Mouse (Mus musculus): ENCODE results near the gene Gm21958. TPM values are rescaled to one million over a fixed set of nuclear protein-coding genes. Genes with fewer than 3 reads are reported as not detected.
"Not testable (repeated sequence)": the region's sequence is repeated elsewhere in the genome, so short reads cannot be mapped to it uniquely, and the experiment has no call there.

Gene Gm21958
- polyA plus RNA-seq, 1 experiment from 2014 or later, result 2.0 TPM

GRCm38 (mm10) chr3:54715461-54715860, 1.3 kb upstream of the Gm21958 start:
- Histone ChIP-seq H3K27ac (no peak overlapping the region), H3K9ac (no peak overlapping the region), H3K4me3 (no peak overlapping the region), H3K4me1 (no peaks in the 10 kb centered on the region), H3K9me3 (replicated peaks) (no peaks in the 10 kb centered on the region), H3K4me2 (replicated peaks) (no peak overlapping the region), H3K27me3 (no peaks in the 10 kb centered on the region), H3K36me3 (peaks cover 66% of the 10 kb centered on the region)
- ATAC-seq (ENCODE audit: low FRiP score), result no peak
- 91% methylated on average over 6 of the region's 6 CpGs for WGBS

GRCm38 (mm10) chr3:54708972-54709371, 5.2 kb downstream of the Gm21958 start:
- H3K4me1 ChIP-seq, result no peaks in the 10 kb centered on the region
- H3K27me3 ChIP-seq, result no peaks in the 10 kb centered on the region
- ATAC-seq (ENCODE audit: low FRiP score), result no peak
- WGBS, result 94% methylated on average over 9 of the region's 9 CpGs
- no peak overlapping the region for H3K4me2 ChIP-seq (replicated peaks)
- H3K36me3 ChIP-seq, result peaks cover 72% of the 10 kb centered on the region
- no peak overlapping the region for H3K27ac ChIP-seq
- H3K4me3 ChIP-seq, result no peak overlapping the region
- H3K9me3 ChIP-seq (replicated peaks), result no peaks in the 10 kb centered on the region
- no peak overlapping the region for H3K9ac ChIP-seq

- not testable (repeated sequence) for H3K27me3 ChIP-seq; H3K9ac ChIP-seq; H3K9me3 ChIP-seq (replicated peaks); H3K4me3 ChIP-seq; H3K4me1 ChIP-seq; H3K4me2 ChIP-seq (replicated peaks); H3K27ac ChIP-seq; ATAC-seq (ENCODE audit: low FRiP score)
- WGBS, result 95% methylated on average over 8 of the region's 8 CpGs
- H3K36me3 ChIP-seq, result peaks cover 70% of the 10 kb centered on the region
Measured at GRCm38 (mm10) chr3:54704106-54704505, 10.0 kb downstream of the Gm21958 start.

- no peak overlapping the region for H3K4me3 ChIP-seq
- H3K9me3 ChIP-seq (replicated peaks), result no peaks in the 10 kb centered on the region
- H3K9ac ChIP-seq, result no peak overlapping the region
- H3K27ac ChIP-seq, result no peak overlapping the region
- no peaks in the 10 kb centered on the region for H3K4me1 ChIP-seq
- no peaks in the 10 kb centered on the region for H3K27me3 ChIP-seq
- WGBS, result 90% methylated on average over 5 of the region's 5 CpGs
- ATAC-seq (ENCODE audit: low FRiP score), result no peak
- peaks cover 63% of the 10 kb centered on the region for H3K36me3 ChIP-seq
- no peak overlapping the region for H3K4me2 ChIP-seq (replicated peaks)
Measured at GRCm38 (mm10) chr3:54699759-54700301, 14.3 kb downstream of the Gm21958 start.

- Histone ChIP-seq H3K9me3 (replicated peaks) (no peaks in the 10 kb centered on the region), H3K9ac (peak overlapping the region; percentile 69), H3K4me3 (peak overlapping the region; percentile 54), H3K4me2 (replicated peaks) (peak overlapping the region; percentile 59), H3K27ac (peak overlapping the region; percentile 78), H3K36me3 (peaks cover 20% of the 10 kb centered on the region), H3K27me3 (no peaks in the 10 kb centered on the region), H3K4me1 (no peaks in the 10 kb centered on the region)
- no peak; the same call in 1 of the 2 replicates for ATAC-seq (ENCODE audit: low FRiP score)
- under 1% methylated on average over 8 of the region's 8 CpGs for WGBS
Measured at GRCm38 (mm10) chr3:54693056-54693415, 21.1 kb downstream of the Gm21958 start.

- Histone ChIP-seq H3K9ac (peak within 1 kb of the TSS; percentile 69), H3K9me3 (replicated peaks) (no peaks in the 10 kb centered on the region), H3K4me3 (peak within 1 kb of the TSS; percentile 54), H3K27me3 (no peaks in the 10 kb centered on the region), H3K4me2 (replicated peaks) (peak within 1 kb of the TSS; percentile 62), H3K27ac (peak within 1 kb of the TSS; percentile 78), H3K36me3 (peaks cover 15% of the 10 kb centered on the region), H3K4me1 (no peaks in the 10 kb centered on the region)
- WGBS, result 2% methylated on average over 65 of the region's 65 CpGs
- peak; percentile 99 for ATAC-seq (ENCODE audit: low FRiP score)
Measured at GRCm38 (mm10) chr3:54692202-54693055, 21.7 kb downstream of the Gm21958 start, which contains the start of gene Supt20. TSS of gene Supt20 (plus strand) at chr3:54692807.

- Histone ChIP-seq H3K9ac (no peak overlapping the region), H3K4me3 (no peak overlapping the region), H3K27ac (no peak overlapping the region), H3K27me3 (no peaks in the 10 kb centered on the region), H3K4me1 (no peaks in the 10 kb centered on the region), H3K4me2 (replicated peaks) (no peak overlapping the region), H3K36me3 (no peaks in the 10 kb centered on the region), H3K9me3 (replicated peaks) (no peaks in the 10 kb centered on the region)
- ATAC-seq (ENCODE audit: low FRiP score), result no peak
- 63% methylated on average over 2 of the region's 2 CpGs for WGBS
Measured at GRCm38 (mm10) chr3:54689091-54689490, 25.1 kb downstream of the Gm21958 start.

- no peak overlapping the region for H3K4me2 ChIP-seq (replicated peaks)
- no peaks in the 10 kb centered on the region for H3K9me3 ChIP-seq (replicated peaks)
- H3K4me1 ChIP-seq, result no peaks in the 10 kb centered on the region
- H3K9ac ChIP-seq, result no peak overlapping the region
- WGBS, result 88% methylated on average over 2 of the region's 2 CpGs
- H3K36me3 ChIP-seq, result no peaks in the 10 kb centered on the region
- ATAC-seq (ENCODE audit: low FRiP score), result no peak
- H3K4me3 ChIP-seq, result no peak overlapping the region
- H3K27me3 ChIP-seq, result no peaks in the 10 kb centered on the region
- H3K27ac ChIP-seq, result no peak overlapping the region
Measured at GRCm38 (mm10) chr3:54687245-54687644, 26.9 kb downstream of the Gm21958 start.

- 97% methylated on average over 3 of the region's 3 CpGs for WGBS
- no peaks in the 10 kb centered on the region for H3K36me3 ChIP-seq
- no peak for ATAC-seq (ENCODE audit: low FRiP score)
Measured at GRCm38 (mm10) chr3:54685202-54685601, 29.0 kb downstream of the Gm21958 start.

GRCm38 (mm10) chr3:54681310-54682204, 32.6 kb downstream of the Gm21958 start:
- no peak overlapping the region for H3K4me2 ChIP-seq (replicated peaks)
- 73% methylated on average over 6 of the region's 6 CpGs for WGBS
- H3K4me1 ChIP-seq, result no peaks in the 10 kb centered on the region
- H3K36me3 ChIP-seq, result no peaks in the 10 kb centered on the region
- H3K27ac ChIP-seq, result no peak overlapping the region
- H3K27me3 ChIP-seq, result no peaks in the 10 kb centered on the region
- H3K9ac ChIP-seq, result no peak overlapping the region
- H3K9me3 ChIP-seq (replicated peaks), result no peaks in the 10 kb centered on the region
- no peak overlapping the region for H3K4me3 ChIP-seq
- no peak for ATAC-seq (ENCODE audit: low FRiP score)

More at GRCm38 (mm10) chr3:54685202-54685601, 29.0 kb downstream of the Gm21958 start:
- Histone ChIP-seq H3K27me3 (no peaks in the 10 kb centered on the region), H3K4me3 (no peak overlapping the region), H3K4me2 (replicated peaks) (no peak overlapping the region), H3K27ac (no peak overlapping the region), H3K4me1 (no peaks in the 10 kb centered on the region), H3K9me3 (replicated peaks) (no peaks in the 10 kb centered on the region), H3K9ac (no peak overlapping the region)

- no peak overlapping the region for H3K9ac ChIP-seq
- H3K36me3 ChIP-seq, result no peaks in the 10 kb centered on the region
- no peaks in the 10 kb centered on the region for H3K9me3 ChIP-seq (replicated peaks)
- no peak for ATAC-seq (ENCODE audit: low FRiP score)
- WGBS, result 83% methylated on average over 2 of the region's 2 CpGs
- no peak overlapping the region for H3K4me3 ChIP-seq
- no peak overlapping the region for H3K27ac ChIP-seq
- H3K4me2 ChIP-seq (replicated peaks), result no peak overlapping the region
- H3K27me3 ChIP-seq, result no peaks in the 10 kb centered on the region
- H3K4me1 ChIP-seq, result no peaks in the 10 kb centered on the region
Measured at GRCm38 (mm10) chr3:54676818-54677217, 37.3 kb downstream of the Gm21958 start.
